Mouse (Mus musculus): ENCODE results near the gene Ifit2.

- TF ChIP-seq CTCF (IDR thresholded peaks at IDR 0.05; ENCODE audit: borderline replicate concordance, insufficient read depth, low read depth, low read length) (no peak), POLR2A (IDR thresholded peaks at IDR 0.05; ENCODE audit: borderline replicate concordance, insufficient read depth, low read length) (no peak)
Observed at GRCm38 (mm10) chr19:34566178-34566784, 15.8 kb downstream of the Ifit2 start.
